Mouse (Mus musculus) spleen, embryonic (tissue): ENCODE measurements around the gene Grk6.

Experiments
- CTCF ChIA-PET: fragments of 350-600 bp; sonication (Branson Sonifier 250); formaldehyde crosslinking; loops from one replicate; lab custom pipeline; 2022; lab: Charles Lee

Gene Grk6

GRCm38 (mm10) chr13:55444937-55445315, at the start of gene Grk6:
Grk6 (plus strand) TSS chr13:55445072.
- CTCF ChIA-PET, result interaction anchor here (1.4 kb wide), 1 partner anchor 13 kb away, joined by 5 read pairs; no protein-coding TSS in a partner anchor

- CTCF ChIA-PET, result no interaction called here
These were observed 46.8 kb upstream of the Grk6 start, which contains the start of gene Slc34a1 for GRCm38 (mm10) chr13:55398088-55398487. Slc34a1 (plus strand) TSS chr13:55398187.

GRCm38 (mm10) chr13:55399300-55400038, 45.4 kb upstream of the Grk6 start:
- CTCF ChIA-PET, result interaction anchor here (0.8 kb wide), 1 partner anchor 39 kb away, joined by 3 read pairs; no protein-coding TSS in a partner anchor

GRCm38 (mm10) chr13:55400039-55400346, 44.9 kb upstream of the Grk6 start:
- CTCF ChIA-PET, result interaction anchor here (0.8 kb wide), 1 partner anchor 39 kb away, joined by 3 read pairs; no protein-coding TSS in a partner anchor

GRCm38 (mm10) chr13:55403266-55403665, 41.6 kb upstream of the Grk6 start:
- CTCF ChIA-PET, result interaction anchor here (1.3 kb wide), 1 partner anchor 69 kb away, joined by 9 read pairs; no protein-coding TSS in a partner anchor

- CTCF ChIA-PET, result interaction anchor here (1.3 kb wide), 1 partner anchor 68 kb away, joined by 9 read pairs; no protein-coding TSS in a partner anchor
These were observed 40.7 kb upstream of the Grk6 start for GRCm38 (mm10) chr13:55403935-55404852.

GRCm38 (mm10) chr13:55404853-55405782, 39.8 kb upstream of the Grk6 start:
- CTCF ChIA-PET, result interaction anchor here (1.2 kb wide), 2 partner anchors 19 to 109 kb away, joined by 3 read pairs; partner anchors contain the start of gene Pdlim7

GRCm38 (mm10) chr13:55405783-55406390, 39.0 kb upstream of the Grk6 start:
- CTCF ChIA-PET, result interaction anchor here (1.2 kb wide), 2 partner anchors 19 to 108 kb away, joined by 3 read pairs; partner anchors contain the start of gene Pdlim7

- CTCF ChIA-PET, result interaction anchor here (1.0 to 1.6 kb wide), 2 partner anchors 12 to 46 kb away, joined by 3 to 5 read pairs; no protein-coding TSS in a partner anchor
These were observed 37.5 kb upstream of the Grk6 start for GRCm38 (mm10) chr13:55407341-55407740.

- CTCF ChIA-PET, result interaction anchor here (0.5 kb wide), 1 partner anchor 124 kb away, joined by 8 read pairs; no protein-coding TSS in a partner anchor
These were observed 36.2 kb upstream of the Grk6 start for GRCm38 (mm10) chr13:55408546-55409120.

- CTCF ChIA-PET, result interaction anchor here (0.6 to 0.7 kb wide), 2 partner anchors 44 to 102 kb away, joined by 3 to 5 read pairs; no protein-coding TSS in a partner anchor
These were observed 33.0 kb upstream of the Grk6 start for GRCm38 (mm10) chr13:55411826-55412225.

- CTCF ChIA-PET, result interaction anchor here (0.5 to 0.6 kb wide), 2 partner anchors 43 to 154 kb away, joined by 3 to 4 read pairs; no protein-coding TSS in a partner anchor
These were observed 32.1 kb upstream of the Grk6 start for GRCm38 (mm10) chr13:55412643-55413307.

- CTCF ChIA-PET, result interaction anchor here (0.5 kb wide), 1 partner anchor 154 kb away, joined by 4 read pairs; no protein-coding TSS in a partner anchor
These were observed 31.5 kb upstream of the Grk6 start for GRCm38 (mm10) chr13:55413333-55413732.

GRCm38 (mm10) chr13:55414743-55415380, 30.0 kb upstream of the Grk6 start, which contains the start of gene Pfn3:
Pfn3 (minus strand) TSS chr13:55415232.
- CTCF ChIA-PET, result interaction anchor here (0.5 kb wide), 1 partner anchor 101 kb away, joined by 3 read pairs; no protein-coding TSS in a partner anchor

- CTCF ChIA-PET, result interaction anchor here (0.7 to 1.5 kb wide), 3 partner anchors 47 to 97 kb away, joined by 3 read pairs; no protein-coding TSS in a partner anchor
These were observed 26.9 kb upstream of the Grk6 start for GRCm38 (mm10) chr13:55418004-55418403.

- CTCF ChIA-PET, result interaction anchor here (1.1 kb wide), 1 partner anchor 12 kb away, joined by 3 read pairs; no protein-coding TSS in a partner anchor
These were observed 25.7 kb upstream of the Grk6 start for GRCm38 (mm10) chr13:55419142-55419541.

GRCm38 (mm10) chr13:55420018-55420932, 24.6 kb upstream of the Grk6 start:
- CTCF ChIA-PET, result interaction anchor here (0.6 to 1.6 kb wide), 4 partner anchors 13 to 50 kb away, joined by 3 to 7 read pairs (median 4); no protein-coding TSS in a partner anchor
